Mouse (Mus musculus): ENCODE measurements around the gene Foxo4. TPM values are rescaled to one million over a fixed set of nuclear protein-coding genes. Genes with fewer than 3 reads are reported as not detected.

The Foxo4 gene
- total and polyA plus RNA-seq, 3 experiments: 20.9 to 46.4 (median 25.8) TPM

DNA sequence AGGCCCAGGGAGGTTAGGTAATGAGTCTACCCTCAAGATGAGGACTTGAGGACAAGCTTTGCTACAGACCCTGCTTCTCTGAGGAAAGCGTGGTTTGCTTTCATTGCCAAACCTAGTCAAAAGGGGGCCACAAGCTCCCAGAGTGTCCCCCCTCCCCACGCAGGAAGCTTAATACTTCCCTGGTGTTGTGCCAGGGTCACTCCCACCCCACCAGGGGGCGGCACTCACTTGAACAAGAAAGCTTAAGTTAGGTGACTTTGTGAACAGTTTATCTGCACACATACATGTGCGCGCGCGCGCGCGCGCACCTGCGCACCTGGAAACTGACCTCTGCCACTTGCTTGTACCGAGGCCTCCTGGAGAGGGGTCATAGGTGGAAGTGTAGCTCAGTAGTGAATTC lies 2.3 kb downstream of the Foxo4 start:
- Histone ChIP-seq H3K27me3 (ENCODE audit: insufficient read depth, low read length) (no peaks in the 10 kb centered on the region), H3K4me1 (ENCODE audit: insufficient read depth, low read depth, low read length) (peaks cover 54% of the 10 kb centered on the region), H3K4me3 (ENCODE audit: low read depth, low read length) (no peak overlapping the region; the same call in 1 of the 2 replicates), H3K9me3 (replicated peaks) (no peaks in the 10 kb centered on the region), H3K36me3 (replicated peaks) (peaks cover 37% of the 10 kb centered on the region)
- TF ChIP-seq POLR2AphosphoS5 (IDR thresholded peaks at IDR 0.05; ENCODE audit: insufficient replicate concordance, low read depth, low read length): no peak
- TF ChIP-seq CTCF (IDR thresholded peaks at IDR 0.05; ENCODE audit: low read depth, low read length): no peak
- TF ChIP-seq TAL1 (conservative IDR thresholded peaks at IDR 0.05; ENCODE audit: low read depth, low read length): no peak
- no peak for TF ChIP-seq GATA2 (IDR thresholded peaks at IDR 0.05; ENCODE audit: borderline replicate concordance, low read depth, low read length)
- no peak for TF ChIP-seq GATA1 (IDR thresholded peaks at IDR 0.05; ENCODE audit: borderline replicate concordance, low read length)
- no peak for DNase-seq (ENCODE audit: low spot score)
- no peak for ATAC-seq (ENCODE audit: extremely low read depth, insufficient number of reproducible peaks, low FRiP score, poor library complexity, severe bottlenecking)

DNA sequence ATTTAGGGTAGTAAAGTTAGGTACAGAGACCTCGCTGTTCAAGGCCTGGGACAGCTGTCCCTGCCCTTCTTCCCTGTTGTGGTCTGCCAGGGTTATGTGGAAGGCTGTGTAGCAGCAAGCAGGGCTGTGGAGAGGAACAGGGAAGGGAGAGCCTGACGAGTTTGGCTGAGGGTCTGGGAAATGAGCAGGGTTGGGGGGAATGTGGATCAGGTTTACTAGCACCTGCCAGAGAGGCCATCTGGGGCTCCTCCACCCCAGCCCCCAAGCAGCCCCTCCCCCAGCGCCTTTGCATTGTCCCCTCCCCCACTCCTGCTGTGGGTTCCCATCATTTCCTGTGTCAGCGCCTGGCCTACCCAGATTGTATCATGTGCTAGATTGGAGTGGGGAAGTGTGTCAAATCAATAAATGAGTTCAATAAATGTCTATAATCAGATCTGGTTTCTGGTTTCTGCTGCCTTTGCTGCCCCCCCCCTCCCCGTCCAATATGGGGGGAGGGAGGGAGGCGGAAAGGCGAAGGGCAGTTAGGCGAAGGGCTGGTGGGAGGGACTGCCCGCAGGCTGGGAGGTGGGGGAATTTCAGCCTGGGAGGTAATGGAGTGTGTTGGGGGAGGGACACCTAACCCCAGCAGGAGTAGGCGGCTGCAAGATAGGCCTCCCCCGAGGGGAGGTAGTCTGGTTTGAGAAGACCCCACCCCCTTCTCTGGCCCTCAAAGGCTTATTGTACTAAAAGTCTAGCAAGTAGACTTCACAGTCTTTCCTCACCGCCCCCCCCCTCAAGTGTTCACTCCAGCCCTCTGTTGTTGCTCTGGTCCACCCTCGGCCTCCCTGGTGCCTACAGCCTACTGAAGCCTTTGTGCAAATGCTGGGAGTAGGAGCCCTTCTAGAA lies 6.4 kb downstream of the Foxo4 start:
- no peak for TF ChIP-seq GATA1 (IDR thresholded peaks at IDR 0.05; ENCODE audit: borderline replicate concordance, low read length)
- TF ChIP-seq GATA2 (IDR thresholded peaks at IDR 0.05; ENCODE audit: borderline replicate concordance, low read depth, low read length): no peak
- TF ChIP-seq CTCF (IDR thresholded peaks at IDR 0.05; ENCODE audit: low read depth, low read length): no peak
- no peak for TF ChIP-seq TAL1 (conservative IDR thresholded peaks at IDR 0.05; ENCODE audit: low read depth, low read length)
- TF ChIP-seq POLR2AphosphoS5 (IDR thresholded peaks at IDR 0.05; ENCODE audit: insufficient replicate concordance, low read depth, low read length): no peak
- Histone ChIP-seq H3K9me3 (replicated peaks) (no peaks in the 10 kb centered on the region), H3K4me1 (ENCODE audit: insufficient read depth, low read depth, low read length) (peaks cover 74% of the 10 kb centered on the region), H3K36me3 (replicated peaks) (peaks cover 37% of the 10 kb centered on the region), H3K4me3 (ENCODE audit: low read depth, low read length) (peak overlapping the region; percentile 54; the same call in 1 of the 2 replicates), H3K27me3 (ENCODE audit: insufficient read depth, low read length) (no peaks in the 10 kb centered on the region)
- ATAC-seq (ENCODE audit: extremely low read depth, insufficient number of reproducible peaks, low FRiP score, poor library complexity, severe bottlenecking) (peak; percentile 69), DNase-seq (ENCODE audit: low spot score) (peak; percentile 39)

DNA sequence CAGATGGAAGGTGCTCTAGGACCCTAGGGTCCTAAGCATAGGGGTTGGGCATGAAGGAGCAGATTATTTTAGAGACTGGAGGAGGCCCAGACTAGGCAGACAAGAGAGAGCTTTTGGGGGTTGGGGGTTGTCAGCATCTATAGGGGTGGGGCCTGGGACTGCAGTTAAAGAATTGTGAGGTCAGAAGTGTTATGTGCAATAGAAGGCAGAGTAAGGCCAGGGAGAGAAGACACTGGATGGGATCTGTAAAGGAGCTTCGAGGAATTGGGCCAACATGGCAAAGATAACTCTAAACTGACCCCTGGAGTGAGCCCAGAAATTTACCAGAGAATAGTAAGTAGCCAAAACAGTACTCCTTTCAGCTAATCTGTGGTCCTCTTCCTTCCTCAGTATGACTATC lies 9.6 kb downstream of the Foxo4 start, which contains the start of gene Gm614:
Gene Gm614, minus strand, starts transcription at position 101 of the 400 bp plus-strand sequence.
- H3K36me3 ChIP-seq (replicated peaks): peaks cover 8% of the 10 kb centered on the region
- no peaks in the 10 kb centered on the region for H3K9me3 ChIP-seq (replicated peaks)
- DNase-seq (ENCODE audit: low spot score) (no peak), ATAC-seq (ENCODE audit: extremely low read depth, insufficient number of reproducible peaks, low FRiP score, poor library complexity, severe bottlenecking) (no peak)
- no peak within 1 kb of the TSS for H3K4me3 ChIP-seq (ENCODE audit: low read depth, low read length)
- TF ChIP-seq GATA1 (IDR thresholded peaks at IDR 0.05; ENCODE audit: borderline replicate concordance, low read length) (no peak), CTCF (IDR thresholded peaks at IDR 0.05; ENCODE audit: low read depth, low read length) (no peak), POLR2AphosphoS5 (IDR thresholded peaks at IDR 0.05; ENCODE audit: insufficient replicate concordance, low read depth, low read length) (no peak), TAL1 (conservative IDR thresholded peaks at IDR 0.05; ENCODE audit: low read depth, low read length) (no peak), GATA2 (IDR thresholded peaks at IDR 0.05; ENCODE audit: borderline replicate concordance, low read depth, low read length) (no peak)
- no peaks in the 10 kb centered on the region for H3K27me3 ChIP-seq (ENCODE audit: insufficient read depth, low read length)
- peaks cover 67% of the 10 kb centered on the region for H3K4me1 ChIP-seq (ENCODE audit: insufficient read depth, low read depth, low read length)

DNA sequence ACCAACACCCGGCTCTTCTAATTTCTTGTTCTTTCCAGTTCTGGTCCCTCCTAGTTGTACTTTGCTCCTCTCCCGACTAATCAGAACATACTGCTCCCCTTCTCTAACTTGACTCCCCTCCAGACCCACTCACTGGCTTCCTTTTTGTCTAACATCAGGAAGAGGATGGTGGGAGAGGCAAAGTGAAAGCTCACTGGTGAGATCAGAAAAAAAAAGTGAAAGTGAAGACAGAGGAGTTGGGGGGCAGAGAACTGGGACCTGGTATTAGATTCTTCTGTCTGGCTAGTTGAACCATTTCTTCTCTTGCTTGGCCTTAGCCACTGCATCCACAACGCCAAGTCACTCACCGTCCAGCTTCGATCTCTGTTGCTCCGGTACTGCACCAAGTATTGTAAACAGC lies 12.3 kb downstream of the Foxo4 start:
- Histone ChIP-seq H3K27me3 (ENCODE audit: insufficient read depth, low read length) (no peaks in the 10 kb centered on the region), H3K4me3 (ENCODE audit: low read depth, low read length) (no peak overlapping the region), H3K9me3 (replicated peaks) (no peaks in the 10 kb centered on the region), H3K36me3 (replicated peaks) (no peaks in the 10 kb centered on the region), H3K4me1 (ENCODE audit: insufficient read depth, low read depth, low read length) (peaks cover 45% of the 10 kb centered on the region)
- TF ChIP-seq GATA2 (IDR thresholded peaks at IDR 0.05; ENCODE audit: borderline replicate concordance, low read depth, low read length) (no peak), TAL1 (conservative IDR thresholded peaks at IDR 0.05; ENCODE audit: low read depth, low read length) (no peak), POLR2AphosphoS5 (IDR thresholded peaks at IDR 0.05; ENCODE audit: insufficient replicate concordance, low read depth, low read length) (no peak), GATA1 (IDR thresholded peaks at IDR 0.05; ENCODE audit: borderline replicate concordance, low read length) (no peak), CTCF (IDR thresholded peaks at IDR 0.05; ENCODE audit: low read depth, low read length) (no peak)
- ATAC-seq (ENCODE audit: extremely low read depth, insufficient number of reproducible peaks, low FRiP score, poor library complexity, severe bottlenecking) (no peak), DNase-seq (ENCODE audit: low spot score) (no peak)

DNA sequence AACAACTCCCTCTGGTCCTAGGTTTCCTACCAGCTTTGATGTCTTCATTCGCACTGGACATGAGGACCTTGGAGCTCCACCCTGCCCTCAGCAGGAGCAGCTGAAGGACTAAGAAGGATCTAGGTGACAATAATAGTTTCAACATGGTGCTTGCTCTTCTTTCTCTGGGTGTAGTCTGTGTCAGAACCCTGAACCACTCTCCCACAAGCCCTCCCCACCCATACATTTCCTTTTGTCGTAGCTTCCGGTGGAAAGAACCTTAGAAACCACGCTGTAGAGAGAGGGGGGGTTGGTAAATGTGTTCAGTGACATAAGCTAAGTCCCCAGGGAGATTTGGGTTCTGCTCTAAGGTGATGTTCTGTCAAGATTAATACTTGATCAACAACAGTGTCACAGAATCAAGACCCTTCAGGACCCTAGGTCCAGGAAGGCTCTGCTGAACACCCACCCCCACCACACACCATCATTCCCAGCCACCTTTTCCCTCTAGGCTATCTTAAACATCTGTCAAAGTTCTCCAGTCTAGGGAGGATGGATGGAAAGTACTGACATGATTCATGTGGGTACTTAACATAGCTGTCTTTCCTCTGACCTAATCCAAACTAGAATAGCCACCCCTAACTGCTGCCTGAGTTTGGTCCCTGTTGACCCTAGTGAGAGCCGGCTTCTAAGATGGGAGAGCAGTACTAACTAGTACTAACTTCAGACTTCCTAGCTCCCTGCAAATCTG lies 13.9 kb downstream of the Foxo4 start, which contains the start of gene Il2rg:
Gene Il2rg, minus strand, starts transcription at position 231 of the 730 bp plus-strand sequence.
- DNase-seq (ENCODE audit: low spot score): no peak
- Histone ChIP-seq H3K4me3 (ENCODE audit: low read depth, low read length) (no peak within 1 kb of the TSS), H3K9me3 (replicated peaks) (no peaks in the 10 kb centered on the region), H3K4me1 (ENCODE audit: insufficient read depth, low read depth, low read length) (peaks cover 40% of the 10 kb centered on the region), H3K36me3 (replicated peaks) (no peaks in the 10 kb centered on the region), H3K27me3 (ENCODE audit: insufficient read depth, low read length) (no peaks in the 10 kb centered on the region)
- no peak for ATAC-seq (ENCODE audit: extremely low read depth, insufficient number of reproducible peaks, low FRiP score, poor library complexity, severe bottlenecking)
- no peak for TF ChIP-seq TAL1 (conservative IDR thresholded peaks at IDR 0.05; ENCODE audit: low read depth, low read length)
- no peak for TF ChIP-seq GATA2 (IDR thresholded peaks at IDR 0.05; ENCODE audit: borderline replicate concordance, low read depth, low read length)
- TF ChIP-seq CTCF (IDR thresholded peaks at IDR 0.05; ENCODE audit: low read depth, low read length): no peak
- no peak for TF ChIP-seq GATA1 (IDR thresholded peaks at IDR 0.05; ENCODE audit: borderline replicate concordance, low read length)
- TF ChIP-seq POLR2AphosphoS5 (IDR thresholded peaks at IDR 0.05; ENCODE audit: insufficient replicate concordance, low read depth, low read length): no peak

DNA sequence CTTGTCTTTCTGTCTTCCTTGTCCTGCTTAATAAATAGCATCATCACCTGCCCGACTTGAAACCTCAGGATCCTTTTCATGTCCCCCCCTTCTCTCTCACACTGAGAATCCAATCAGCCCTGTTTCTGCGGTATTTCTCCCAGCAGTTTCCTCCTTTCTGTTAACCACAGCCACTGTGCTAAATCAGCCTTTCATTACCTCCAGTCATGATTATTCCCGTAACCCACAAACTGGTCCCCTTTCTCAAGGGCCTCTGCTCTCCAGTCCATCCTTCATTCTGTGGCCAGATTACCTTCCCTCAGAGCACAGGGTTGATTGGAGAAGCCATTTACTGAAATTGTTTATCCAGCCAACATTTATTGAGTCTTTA lies 14.4 kb downstream of the Foxo4 start, which contains the start of gene Gm20489:
Gene Gm20489, minus strand, starts transcription at position 269 of the 370 bp plus-strand sequence.
- no peak for DNase-seq (ENCODE audit: low spot score)
- H3K4me3 ChIP-seq (ENCODE audit: low read depth, low read length): no peak within 1 kb of the TSS
- TF ChIP-seq GATA2 (IDR thresholded peaks at IDR 0.05; ENCODE audit: borderline replicate concordance, low read depth, low read length): no peak
- TF ChIP-seq POLR2AphosphoS5 (IDR thresholded peaks at IDR 0.05; ENCODE audit: insufficient replicate concordance, low read depth, low read length): no peak
- TF ChIP-seq GATA1 (IDR thresholded peaks at IDR 0.05; ENCODE audit: borderline replicate concordance, low read length): no peak
- no peak for TF ChIP-seq CTCF (IDR thresholded peaks at IDR 0.05; ENCODE audit: low read depth, low read length)
- TF ChIP-seq TAL1 (conservative IDR thresholded peaks at IDR 0.05; ENCODE audit: low read depth, low read length): no peak

More for the DNA sequence above, 14.4 kb downstream of the Foxo4 start, which contains the start of gene Gm20489:
- Histone ChIP-seq H3K36me3 (replicated peaks) (no peaks in the 10 kb centered on the region), H3K4me1 (ENCODE audit: insufficient read depth, low read depth, low read length) (peaks cover 43% of the 10 kb centered on the region), H3K9me3 (replicated peaks) (no peaks in the 10 kb centered on the region), H3K27me3 (ENCODE audit: insufficient read depth, low read length) (no peaks in the 10 kb centered on the region)
- no peak for ATAC-seq (ENCODE audit: extremely low read depth, insufficient number of reproducible peaks, low FRiP score, poor library complexity, severe bottlenecking)

Data from G1E (cell line).